Mouse (Mus musculus) neural tube, embryonic 11.5 days (tissue): Measurements from ENCODE around the gene Kat7. TPM values are rescaled to one million over a fixed set of nuclear protein-coding genes. Genes with fewer than 3 reads are reported as not detected.

Source experiments
- polyA plus RNA-seq: library from polyadenylated mRNA; unstranded; fragments of >200 nt; fragmentation: Nextera tagmentation; extraction: Ambion mirVana; gene quantifications from 2 replicates; pipeline ENCODE4 v1.2.1, GENCODE M21; 2014

The Kat7 gene
- polyA plus RNA-seq, 1 experiment from 2014 or later, result 87.9 TPM

Other genes starting within 250 kb of the Kat7 start
- gene Itga3, start 233.4 kb downstream of the Kat7 start, polyA plus RNA-seq, result 4.9 and 5.2 TPM in 2 replicates
- 1.8 and 2.2 TPM in 2 replicates for gene Dlx3, start 190.1 kb downstream of the Kat7 start, polyA plus RNA-seq
- 0.11 TPM in 1 of 2 replicates, not detected in the other for gene Dlx4, start 164.0 kb downstream of the Kat7 start, polyA plus RNA-seq
- 0.24 and 0.32 TPM in 2 replicates for gene Tac4, start 48.7 kb downstream of the Kat7 start, polyA plus RNA-seq
- 11.8 and 12.2 TPM in 2 replicates for gene Fam117a, start 26.8 kb upstream of the Kat7 start, polyA plus RNA-seq
- gene Slc35b1, start 74.4 kb upstream of the Kat7 start, polyA plus RNA-seq, result 132 and 136 TPM in 2 replicates
- gene Spop, start 103.8 kb upstream of the Kat7 start, polyA plus RNA-seq, result 132 and 137 TPM in 2 replicates
- gene Nxph3, start 204.3 kb upstream of the Kat7 start, polyA plus RNA-seq, result 0.37 and 0.66 TPM in 2 replicates